Mouse (Mus musculus) neural tube, embryonic 10.5 days (tissue): Measurements from ENCODE around the gene Gemin4.
"Not testable (repeated sequence)": the region's sequence is repeated elsewhere in the genome, so short reads cannot be mapped to it uniquely, and the experiment has no call there.

Source experiments
- DNase-seq: peaks from one replicate; pipeline ENCODE4 v3.0.0-alpha.2; 2017; ENCODE audit warnings: low spot score; ENCODE audit errors: extremely low spot score

Gene Gemin4

GRCm38 (mm10) chr11:76216681-76217389, 629 bp downstream of the Gemin4 start:
- DNase-seq: peak; percentile 58

- no peak for DNase-seq
Observed at GRCm38 (mm10) chr11:76216049-76216540, 1.4 kb downstream of the Gemin4 start.

- no peak for DNase-seq
Observed at GRCm38 (mm10) chr11:76215011-76215410, 2.5 kb downstream of the Gemin4 start.

GRCm38 (mm10) chr11:76213841-76214240, 3.6 kb downstream of the Gemin4 start:
- DNase-seq: no peak

- DNase-seq: not testable (repeated sequence)
Observed at GRCm38 (mm10) chr11:76211595-76211994, 5.9 kb downstream of the Gemin4 start.

GRCm38 (mm10) chr11:76210228-76210985, 7.1 kb downstream of the Gemin4 start:
- DNase-seq: no peak

GRCm38 (mm10) chr11:76206793-76207192, 10.7 kb downstream of the Gemin4 start:
- no peak for DNase-seq

GRCm38 (mm10) chr11:76201761-76202674, 15.4 kb downstream of the Gemin4 start:
- DNase-seq: peak; percentile 78

GRCm38 (mm10) chr11:76196977-76197469, 20.4 kb downstream of the Gemin4 start:
- no peak for DNase-seq

- DNase-seq: no peak
Observed at GRCm38 (mm10) chr11:76196275-76196976, 21.0 kb downstream of the Gemin4 start.

- DNase-seq: no peak
Observed at GRCm38 (mm10) chr11:76186908-76187307, 30.6 kb downstream of the Gemin4 start.

- no peak for DNase-seq
Observed at GRCm38 (mm10) chr11:76183745-76184144, 33.7 kb downstream of the Gemin4 start.

GRCm38 (mm10) chr11:76180146-76180540, 37.3 kb downstream of the Gemin4 start:
- no peak for DNase-seq

GRCm38 (mm10) chr11:76179495-76180145, 37.8 kb downstream of the Gemin4 start, which contains the start of the genes Vps53 and Fam57a:
Gene Vps53 (minus strand): TSS chr11:76179647.
Gene Fam57a (plus strand): TSS chr11:76179671.
- peak; percentile 88 for DNase-seq

- DNase-seq: peak; percentile 37
Observed at GRCm38 (mm10) chr11:76178726-76179494, 38.6 kb downstream of the Gemin4 start.

- DNase-seq: no peak
Observed at GRCm38 (mm10) chr11:76170207-76170606, 47.3 kb downstream of the Gemin4 start.

- no peak for DNase-seq
Observed at GRCm38 (mm10) chr11:76168976-76169375, 48.5 kb downstream of the Gemin4 start.

- DNase-seq: peak; percentile 77
Observed at GRCm38 (mm10) chr11:76167079-76167765, 50.2 kb downstream of the Gemin4 start.

GRCm38 (mm10) chr11:76166657-76167056, 50.8 kb downstream of the Gemin4 start:
- DNase-seq: no peak
